Mouse (Mus musculus) midbrain, embryonic 16.5 days (tissue): Measurements from ENCODE around the gene Nkain2. TPM values are rescaled to one million over a fixed set of nuclear protein-coding genes. Genes with fewer than 3 reads are reported as not detected.

Experiments used
- ATAC-seq: fragments of 200-750 bp; cut with Nextera tagmentation; 2 replicates; pipeline ENCODE4 v1.8.0; 2017; ENCODE audit warnings: moderate TSS enrichment
- H3K27ac ChIP-seq: fragments of 300-500 bp; sonication (generic); 2 replicates; pipeline ENCODE4 v1.5.1; 2014; ENCODE audit warnings: mild to moderate bottlenecking, low read length, mixed read lengths
- H3K27me3 ChIP-seq: fragments of 300-500 bp; sonication (generic); 2 replicates; pipeline ENCODE4 v1.6.1; 2014; ENCODE audit warnings: low read depth, low read length, mixed read lengths; ENCODE audit not compliant: control insufficient read depth, insufficient read depth
- H3K36me3 ChIP-seq: fragments of 300-500 bp; sonication (generic); 2 replicates; pipeline ENCODE4 v1.6.1; 2014; ENCODE audit warnings: mild to moderate bottlenecking, low read length, moderate library complexity, mixed read lengths; ENCODE audit not compliant: control insufficient read depth, insufficient read depth
- H3K4me1 ChIP-seq: fragments of 300-500 bp; sonication (generic); 2 replicates; pipeline ENCODE4 v1.6.1; 2014; ENCODE audit warnings: mild to moderate bottlenecking, low read length, mixed read lengths; ENCODE audit not compliant: control insufficient read depth, insufficient read depth
- H3K4me2 ChIP-seq: fragments of 300-500 bp; sonication (generic); 2 replicates; pipeline ENCODE4 v1.6.1; 2014; ENCODE audit warnings: mild to moderate bottlenecking, low read length, mixed read lengths
- H3K4me3 ChIP-seq: fragments of 300-500 bp; sonication (generic); 2 replicates; pipeline ENCODE4 v1.5.1; 2014; ENCODE audit warnings: low read depth, mild to moderate bottlenecking, low read length, moderate library complexity, mixed read lengths
- H3K9ac ChIP-seq: fragments of 300-500 bp; sonication (generic); 2 replicates; pipeline ENCODE4 v1.6.1; 2014; ENCODE audit warnings: low read depth, low read length, mixed read lengths
- H3K9me3 ChIP-seq: fragments of 300-500 bp; sonication (generic); replicated peaks from 2 replicates; pipeline ENCODE4 v1.6.1; 2014; ENCODE audit warnings: mild to moderate bottlenecking, low read length, mixed read lengths; ENCODE audit not compliant: control insufficient read depth, poor library complexity, severe bottlenecking
- WGBS: fragments of 180-500 bp; shearing (Covaris S2); extraction: QIAGEN DNeasy Blood & Tissue Kit; methylation state at CpG from one replicate; pipeline ENCODE4 v1.1.7; 2014; 5-methylcytosine and 5-hydroxymethylcytosine counted together
- polyA plus RNA-seq: library from polyadenylated mRNA; unstranded; fragments of >200 nt; fragmentation: Nextera tagmentation; extraction: Ambion mirVana; gene quantifications from 2 replicates; pipeline ENCODE4 v1.2.1, GENCODE M21; 2015

Gene Nkain2
- polyA plus RNA-seq: 15.2 and 16.1 TPM in 2 replicates

- Histone ChIP-seq H3K4me3 (peak within 1 kb of the TSS; percentile 76), H3K4me2 (peak within 1 kb of the TSS; percentile 85), H3K9ac (peak within 1 kb of the TSS; percentile 86), H3K4me1 (peaks cover 6% of the 10 kb centered on the region), H3K9me3 (no peaks in the 10 kb centered on the region), H3K27me3 (no peaks in the 10 kb centered on the region), H3K36me3 (no peaks in the 10 kb centered on the region), H3K27ac (peak within 1 kb of the TSS; percentile 88)
- peak; percentile 90 for ATAC-seq
- under 1% methylated on average over 60 of the region's 81 CpGs for WGBS
Measured at GRCm38 (mm10) chr10:32889652-32890506, at the start of gene Nkain2. Nkain2 (minus strand) TSS chr10:32890462.

- 97% methylated on average over 3 of the region's 3 CpGs for WGBS
- H3K4me2 ChIP-seq: no peak overlapping the region
- H3K27ac ChIP-seq: no peak overlapping the region
- H3K9ac ChIP-seq: no peak overlapping the region
- H3K36me3 ChIP-seq: no peaks in the 10 kb centered on the region
- no peaks in the 10 kb centered on the region for H3K4me1 ChIP-seq
- H3K4me3 ChIP-seq: no peak overlapping the region
- no peaks in the 10 kb centered on the region for H3K9me3 ChIP-seq
- ATAC-seq: no peak
- H3K27me3 ChIP-seq: no peaks in the 10 kb centered on the region
Measured at GRCm38 (mm10) chr10:32939853-32940252, 49.6 kb upstream of the Nkain2 start.

GRCm38 (mm10) chr10:32895093-32895492 lies 4.8 kb upstream of the Nkain2 start:
- no peaks in the 10 kb centered on the region for H3K27me3 ChIP-seq
- no peak overlapping the region for H3K4me3 ChIP-seq
- peaks cover 4% of the 10 kb centered on the region for H3K4me1 ChIP-seq
- H3K9me3 ChIP-seq: no peaks in the 10 kb centered on the region
- H3K9ac ChIP-seq: no peak overlapping the region
- no peak for ATAC-seq
- H3K4me2 ChIP-seq: no peak overlapping the region
- no peak overlapping the region for H3K27ac ChIP-seq
- H3K36me3 ChIP-seq: no peaks in the 10 kb centered on the region

GRCm38 (mm10) chr10:32890507-32891131 lies 357 bp upstream of the Nkain2 start:
- Histone ChIP-seq H3K36me3 (no peaks in the 10 kb centered on the region), H3K4me2 (peak overlapping the region; percentile 85)
- 1% methylated on average over 13 of the region's 13 CpGs for WGBS

GRCm38 (mm10) chr10:32881977-32882376 lies 8.3 kb downstream of the Nkain2 start:
- 55% methylated on average over 6 of the region's 6 CpGs for WGBS
- H3K36me3 ChIP-seq: no peaks in the 10 kb centered on the region
- no peak overlapping the region for H3K4me2 ChIP-seq
- ATAC-seq: peak; percentile 80
- no peak overlapping the region for H3K9ac ChIP-seq
- no peaks in the 10 kb centered on the region for H3K4me1 ChIP-seq
- H3K9me3 ChIP-seq: no peaks in the 10 kb centered on the region
- H3K27me3 ChIP-seq: no peaks in the 10 kb centered on the region
- H3K27ac ChIP-seq: no peak overlapping the region
- H3K4me3 ChIP-seq: no peak overlapping the region

More at GRCm38 (mm10) chr10:32890507-32891131, 357 bp upstream of the Nkain2 start:
- Histone ChIP-seq H3K27ac (peak overlapping the region; percentile 88), H3K9me3 (no peaks in the 10 kb centered on the region), H3K9ac (peak overlapping the region; percentile 86), H3K27me3 (no peaks in the 10 kb centered on the region), H3K4me1 (peaks cover 6% of the 10 kb centered on the region), H3K4me3 (peak overlapping the region; percentile 76)
- peak; percentile 87 for ATAC-seq

GRCm38 (mm10) chr10:32870691-32871406 lies 19.4 kb downstream of the Nkain2 start:
- Histone ChIP-seq H3K4me3 (no peak overlapping the region), H3K27me3 (no peaks in the 10 kb centered on the region), H3K9me3 (no peaks in the 10 kb centered on the region), H3K36me3 (no peaks in the 10 kb centered on the region), H3K9ac (no peak overlapping the region), H3K4me1 (no peaks in the 10 kb centered on the region), H3K4me2 (no peak overlapping the region), H3K27ac (no peak overlapping the region)
- WGBS: 84% methylated on average over 1 of the region's 1 CpGs
- no peak for ATAC-seq

GRCm38 (mm10) chr10:32869541-32869940 lies 20.7 kb downstream of the Nkain2 start:
- H3K9ac ChIP-seq: no peak overlapping the region
- H3K36me3 ChIP-seq: no peaks in the 10 kb centered on the region
- H3K9me3 ChIP-seq: no peaks in the 10 kb centered on the region
- no peak overlapping the region for H3K4me2 ChIP-seq
- ATAC-seq: no peak
- no peaks in the 10 kb centered on the region for H3K27me3 ChIP-seq
- H3K27ac ChIP-seq: no peak overlapping the region
- 30% methylated on average over 1 of the region's 1 CpGs for WGBS
- no peak overlapping the region for H3K4me3 ChIP-seq
- H3K4me1 ChIP-seq: no peaks in the 10 kb centered on the region

GRCm38 (mm10) chr10:32815210-32815883 lies 74.9 kb downstream of the Nkain2 start:
- H3K27ac ChIP-seq: no peak overlapping the region
- no peak for ATAC-seq
- H3K27me3 ChIP-seq: no peaks in the 10 kb centered on the region
- H3K4me1 ChIP-seq: no peaks in the 10 kb centered on the region
- 62% methylated on average over 4 of the region's 4 CpGs for WGBS
- no peak overlapping the region for H3K4me2 ChIP-seq
- no peak overlapping the region for H3K9ac ChIP-seq
- no peak overlapping the region for H3K4me3 ChIP-seq
- no peaks in the 10 kb centered on the region for H3K9me3 ChIP-seq
- H3K36me3 ChIP-seq: no peaks in the 10 kb centered on the region
